Mouse (Mus musculus) olfactory bulb, adult 2 months (tissue): ENCODE results near the gene Lrrc29.

Experiments
- CTCF ChIP-seq: fragments of 200-500 bp; IDR thresholded peaks from 2 replicates; pipeline ENCODE4 v1.5.1; 2012; ENCODE audit warnings: low read depth, mild to moderate bottlenecking, low read length, moderate library complexity; ENCODE audit not compliant: insufficient read depth
- POLR2A ChIP-seq: fragments of 200-500 bp; IDR thresholded peaks from 2 replicates; pipeline ENCODE4 v1.6.1; 2012; ENCODE audit warnings: mild to moderate bottlenecking, low read depth, low read length, moderate library complexity; ENCODE audit not compliant: insufficient read depth

DNA sequence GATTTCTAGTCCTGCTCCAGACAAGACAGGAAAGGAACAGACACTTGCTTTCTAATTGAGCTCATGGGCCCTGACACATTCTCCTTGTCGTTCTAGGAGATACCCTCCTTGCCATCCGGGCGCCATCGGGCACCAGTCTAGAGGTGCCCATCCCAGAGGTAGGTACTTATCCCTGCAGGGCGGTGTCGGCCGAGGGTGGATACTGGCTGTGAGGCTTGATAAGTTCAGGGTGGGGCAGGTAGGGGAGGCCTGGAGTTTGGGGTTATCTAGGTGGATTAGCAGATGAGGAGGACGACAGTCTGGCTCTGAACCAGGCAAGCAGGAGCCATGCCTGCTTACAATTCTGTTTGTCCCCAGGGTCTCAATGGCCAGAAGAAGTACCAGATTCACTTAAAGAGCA, 26.1 kb downstream of the Lrrc29 start:
- TF ChIP-seq CTCF: no peak
- TF ChIP-seq POLR2A: no peak
